Mouse (Mus musculus) liver, embryonic 14.5 days (tissue): ENCODE results near the gene Atrip. TPM values are rescaled to one million over a fixed set of nuclear protein-coding genes. Genes with fewer than 3 reads are reported as not detected.
A peak's percentile ranks its signal among the peaks of the same experiment; 100 is the strongest.

Experiments used
- ATAC-seq: fragments of 200-750 bp; cut with Nextera tagmentation; 2 replicates; pipeline ENCODE4 v1.8.0; 2017; ENCODE audit warnings: moderate number of reproducible peaks, mild to moderate bottlenecking, moderate library complexity; ENCODE audit not compliant: insufficient read depth
- DNase-seq, 3 experiments: peaks; one replicate each; pipeline ENCODE4 v3.0.0-alpha.2; 2012 to 2013; ENCODE audit warnings: low read depth in 3 of 3, low spot score in 3 of 3
- H3K27ac ChIP-seq: fragments of 300-500 bp; sonication (generic); 2 replicates; pipeline ENCODE4 v1.5.1; 2014; ENCODE audit warnings: moderate library complexity, mild to moderate bottlenecking, control low read depth, inconsistent platforms
- H3K27me3 ChIP-seq: fragments of 300-500 bp; sonication (generic); 2 replicates; pipeline ENCODE4 v1.6.1; 2014; ENCODE audit warnings: mild to moderate bottlenecking, low read length, moderate library complexity; ENCODE audit not compliant: control insufficient read depth, insufficient read depth
- H3K36me3 ChIP-seq: fragments of 300-500 bp; sonication (generic); replicated peaks from 2 replicates; pipeline ENCODE4 v1.6.1; 2014; ENCODE audit warnings: low read depth; ENCODE audit not compliant: control insufficient read depth, insufficient read depth
- H3K4me1 ChIP-seq, 2 experiments: fragments of 200-500 bp in 1 of 2; fragments of 300-500 bp in 1 of 2; sonication (generic) in 1 of 2; replicated peaks; 2 replicates each; pipeline ENCODE4 v1.6.1; 2012 to 2014; ENCODE audit warnings: antibody characterized with exemption in 1 of 2, inconsistent platforms in 1 of 2, low read length in 1 of 2; ENCODE audit not compliant: control insufficient read depth in 2 of 2, insufficient read depth in 2 of 2
- H3K4me2 ChIP-seq: fragments of 300-500 bp; sonication (generic); 2 replicates; pipeline ENCODE4 v1.6.1; 2014; ENCODE audit warnings: low read depth, mild to moderate bottlenecking, control low read depth, moderate library complexity
- H3K4me3 ChIP-seq, 2 experiments: fragments of 200-500 bp in 1 of 2; fragments of 300-500 bp in 1 of 2; sonication (generic) in 1 of 2; 2 replicates each; pipeline ENCODE4 v1.5.1; 2012 to 2014; ENCODE audit warnings: low read depth in 2 of 2, low read length in 2 of 2, mild to moderate bottlenecking in 2 of 2, control low read depth in 1 of 2, inconsistent platforms in 1 of 2, moderate library complexity in 1 of 2; ENCODE audit not compliant: insufficient read depth in 1 of 2
- H3K9ac ChIP-seq: fragments of 300-500 bp; sonication (generic); replicated peaks from 2 replicates; pipeline ENCODE4 v1.6.1; 2014; ENCODE audit warnings: mild to moderate bottlenecking, control low read depth, moderate library complexity
- H3K9me3 ChIP-seq: fragments of 300-500 bp; sonication (generic); 2 replicates; pipeline ENCODE4 v1.6.1; 2016; ENCODE audit warnings: low read length, mixed read lengths; ENCODE audit not compliant: control insufficient read depth
- CTCF ChIP-seq: IDR thresholded peaks from 2 replicates; pipeline ENCODE4 v1.5.1; 2016; ENCODE audit warnings: antibody characterized with exemption, low read depth, control low read depth
- EP300 ChIP-seq: IDR thresholded peaks from 2 replicates; pipeline ENCODE4 v1.6.1; 2016; ENCODE audit warnings: antibody characterized with exemption, low read depth
- WGBS: fragments of 180-500 bp; shearing (Covaris S2); extraction: QIAGEN DNeasy Blood & Tissue Kit; methylation state at CpG from one replicate; pipeline ENCODE4 v1.1.7; 2014; ENCODE audit not compliant: insufficient replicate concordance; 5-methylcytosine and 5-hydroxymethylcytosine counted together
- polyA plus RNA-seq, 2 experiments: library from polyadenylated mRNA; depleted of rRNA in 1 of 2; stranded (reverse) in 1 of 2; unstranded in 1 of 2; fragments of >200 nt; fragmentation: Nextera tagmentation in 1 of 2; extraction: Ambion mirVana in 1 of 2; gene quantifications; 2 replicates each; pipeline versions ENCODE4 v1.2.1 to v1.2.3; 2012 to 2014

Atrip gene
- polyA plus RNA-seq, 2 experiments, result 6.5 to 9.0 TPM

GRCm38 (mm10) chr9:109049996-109050673 lies 23.8 kb downstream of the Atrip start:
- H3K36me3 ChIP-seq, result no peaks in the 10 kb centered on the region
- 66% methylated on average over 9 of the region's 9 CpGs for WGBS
- peaks cover 0 to 6% of the 10 kb centered on the region in 2 experiments; a peak in 1 of 4 replicates for H3K4me1 ChIP-seq
- no peak for DNase-seq
- no peak overlapping the region for H3K27ac ChIP-seq
- no peaks in the 10 kb centered on the region for H3K27me3 ChIP-seq
- H3K4me3 ChIP-seq, result no peak overlapping the region
- no peak overlapping the region for H3K9ac ChIP-seq
- no peaks in the 10 kb centered on the region for H3K9me3 ChIP-seq
- TF ChIP-seq CTCF, result no peak
- no peak for TF ChIP-seq EP300
- H3K4me2 ChIP-seq, result no peak overlapping the region
- no peak for ATAC-seq

GRCm38 (mm10) chr9:109049316-109049715 lies 24.6 kb downstream of the Atrip start:
- WGBS, result 60% methylated on average over 7 of the region's 7 CpGs
- DNase-seq (no peak), ATAC-seq (no peak)
- peaks cover 0 to 3% of the 10 kb centered on the region in 2 experiments; a peak in 1 of 4 replicates for H3K4me1 ChIP-seq
- no peaks in the 10 kb centered on the region for H3K36me3 ChIP-seq
- H3K27ac ChIP-seq, result no peak overlapping the region
- TF ChIP-seq EP300 (no peak), CTCF (no peak)
- no peak overlapping the region for H3K9ac ChIP-seq
- no peak overlapping the region for H3K4me3 ChIP-seq
- no peaks in the 10 kb centered on the region for H3K27me3 ChIP-seq
- no peak overlapping the region for H3K4me2 ChIP-seq
- no peaks in the 10 kb centered on the region for H3K9me3 ChIP-seq

- peak; percentile 30 to 46 (median 37) for DNase-seq
- no peaks in the 10 kb centered on the region for H3K9me3 ChIP-seq
- H3K9ac ChIP-seq, result no peak overlapping the region
- WGBS, result 31% methylated on average over 5 of the region's 5 CpGs
- no peak overlapping the region for H3K4me3 ChIP-seq
- H3K4me1 ChIP-seq, result no peaks in the 10 kb centered on the region
- no peak overlapping the region for H3K4me2 ChIP-seq
- H3K27ac ChIP-seq, result no peak overlapping the region
- no peaks in the 10 kb centered on the region for H3K27me3 ChIP-seq
- TF ChIP-seq CTCF, result peak; percentile 94
- TF ChIP-seq EP300, result no peak
- no peaks in the 10 kb centered on the region for H3K36me3 ChIP-seq
- no peak for ATAC-seq
Observed at GRCm38 (mm10) chr9:109046306-109046705, 27.6 kb downstream of the Atrip start.

GRCm38 (mm10) chr9:109041351-109041750 lies 32.6 kb downstream of the Atrip start:
- DNase-seq (no peak), ATAC-seq (no peak)
- Histone ChIP-seq H3K27ac (no peak overlapping the region), H3K4me3 (no peak overlapping the region), H3K9me3 (no peaks in the 10 kb centered on the region), H3K4me1 (peaks cover 2% of the 10 kb centered on the region in 2 experiments; a peak in 1 of 4 replicates), H3K36me3 (no peaks in the 10 kb centered on the region), H3K4me2 (no peak overlapping the region), H3K9ac (no peak overlapping the region), H3K27me3 (peaks cover 2% of the 10 kb centered on the region; the same call in 1 of the 2 replicates)
- WGBS, result 68% methylated on average over 7 of the region's 7 CpGs
- no peak for TF ChIP-seq EP300

- H3K27ac ChIP-seq, result no peak overlapping the region
- 46% methylated on average over 6 of the region's 6 CpGs for WGBS
Observed at GRCm38 (mm10) chr9:109040906-109041305, 33.0 kb downstream of the Atrip start.

More at GRCm38 (mm10) chr9:109040906-109041305, 33.0 kb downstream of the Atrip start:
- DNase-seq (no peak), ATAC-seq (no peak)
- TF ChIP-seq EP300 (no peak), CTCF (no peak)
- peaks cover 2% of the 10 kb centered on the region; the same call in 1 of the 2 replicates for H3K27me3 ChIP-seq
- H3K4me3 ChIP-seq, result no peak overlapping the region
- no peak overlapping the region for H3K4me2 ChIP-seq
- H3K36me3 ChIP-seq, result no peaks in the 10 kb centered on the region
- H3K4me1 ChIP-seq, result peaks cover 2% of the 10 kb centered on the region in 2 experiments; a peak in 1 of 4 replicates
- H3K9me3 ChIP-seq, result no peaks in the 10 kb centered on the region
- no peak overlapping the region for H3K9ac ChIP-seq
